Mouse (Mus musculus) liver, adult 2 months (tissue): Measurements from ENCODE around the gene Lcorl. TPM values are rescaled to one million over a fixed set of nuclear protein-coding genes. Genes with fewer than 3 reads are reported as not detected.
A peak's percentile ranks its signal among the peaks of the same experiment; 100 is the strongest.

Experiments
- DNase-seq: peaks from one replicate; pipeline ENCODE4 v3.0.0-alpha.2; 2011; ENCODE audit warnings: low read depth, low spot score; ENCODE audit errors: extremely low read depth
- H3K27ac ChIP-seq: fragments of 200-500 bp; replicated peaks from 2 replicates; pipeline ENCODE4 v1.5.1; 2012; ENCODE audit warnings: low read depth, mild to moderate bottlenecking, control low read depth, inconsistent platforms, low read length; ENCODE audit not compliant: insufficient read depth
- H3K27me3 ChIP-seq: fragments of 200-500 bp; 2 replicates; pipeline ENCODE4 v1.6.1; 2012; ENCODE audit warnings: mild to moderate bottlenecking, moderate library complexity, low read length, inconsistent platforms; ENCODE audit not compliant: control insufficient read depth, insufficient read depth
- H3K36me3 ChIP-seq: fragments of 200-500 bp; 2 replicates; pipeline ENCODE4 v1.6.1; 2012; ENCODE audit warnings: low read length, inconsistent platforms; ENCODE audit not compliant: control insufficient read depth, insufficient read depth
- H3K4me1 ChIP-seq: fragments of 200-500 bp; 2 replicates; pipeline ENCODE4 v1.6.1; 2011; ENCODE audit warnings: low read length; ENCODE audit not compliant: control insufficient read depth, insufficient read depth
- H3K4me3 ChIP-seq: fragments of 200-500 bp; 2 replicates; pipeline ENCODE4 v1.5.1; 2011; ENCODE audit warnings: low read depth, mild to moderate bottlenecking, control low read depth, low read length, moderate library complexity; ENCODE audit not compliant: insufficient read depth
- H3K79me2 ChIP-seq: fragments of 200-500 bp; 2 replicates; pipeline ENCODE4 v1.6.1; 2012; ENCODE audit warnings: inconsistent platforms, mild to moderate bottlenecking, low read length, moderate library complexity; ENCODE audit not compliant: control insufficient read depth, insufficient read depth
- H3K9ac ChIP-seq: fragments of 200-500 bp; 2 replicates; pipeline ENCODE4 v1.6.1; 2012; ENCODE audit warnings: low read depth, mild to moderate bottlenecking, control low read depth, inconsistent platforms, low read length
- CTCF ChIP-seq: fragments of 200-500 bp; IDR thresholded peaks from 2 replicates; pipeline ENCODE4 v1.5.1; 2011; ENCODE audit warnings: low read depth, low read length, control low read depth
- POLR2A ChIP-seq: fragments of 200-500 bp; IDR thresholded peaks from 2 replicates; pipeline ENCODE4 v1.6.1; 2011; ENCODE audit warnings: low read length, control low read depth; ENCODE audit not compliant: insufficient read depth; ENCODE audit errors: extremely low read depth
- WGBS: fragments of 180-500 bp; shearing (Covaris S2); methylation state at CpG from one replicate; pipeline ENCODE4 v1.1.7; 2018; 5-methylcytosine and 5-hydroxymethylcytosine counted together
- polyA plus RNA-seq: library from polyadenylated mRNA; depleted of rRNA; stranded (reverse); fragments of >200 nt; gene quantifications from 2 replicates; pipeline ENCODE4 v1.2.3, GENCODE M21; 2012
- total RNA-seq: library from RNA; depleted of rRNA; stranded (reverse); fragments of >200 nt; gene quantifications from 2 replicates; pipeline ENCODE4 v1.2.3, GENCODE M21; 2014

Lcorl gene
- total and polyA plus RNA-seq, 2 experiments: 4.3 to 11.5 TPM

GRCm38 (mm10) chr5:45855526-45856302 lies 1.7 kb downstream of the Lcorl start:
- peak; percentile 67 for TF ChIP-seq CTCF
- TF ChIP-seq POLR2A: no peak
- Histone ChIP-seq H3K79me2 (no peaks in the 10 kb centered on the region; the same call in 1 of the 2 replicates), H3K4me3 (peak overlapping the region; percentile 87), H3K27me3 (no peaks in the 10 kb centered on the region), H3K4me1 (peaks cover 2% of the 10 kb centered on the region; the same call in 1 of the 2 replicates), H3K27ac (no peak overlapping the region; the same call in 1 of the 2 replicates), H3K9ac (peak overlapping the region; percentile 54), H3K36me3 (no peaks in the 10 kb centered on the region)
- peak; percentile 60 for DNase-seq
- WGBS: 13% methylated on average over 21 of the region's 21 CpGs

GRCm38 (mm10) chr5:45844723-45845122 lies 12.7 kb downstream of the Lcorl start:
- Histone ChIP-seq H3K36me3 (no peaks in the 10 kb centered on the region), H3K79me2 (peaks cover 4% of the 10 kb centered on the region; the same call in 1 of the 2 replicates), H3K27me3 (no peaks in the 10 kb centered on the region), H3K9ac (no peak overlapping the region), H3K4me3 (no peak overlapping the region), H3K27ac (no peak overlapping the region), H3K4me1 (peaks cover 6% of the 10 kb centered on the region; the same call in 1 of the 2 replicates)
- DNase-seq: peak; percentile 24
- 66% methylated on average over 6 of the region's 6 CpGs for WGBS
- TF ChIP-seq CTCF (no peak), POLR2A (no peak)

DNA sequence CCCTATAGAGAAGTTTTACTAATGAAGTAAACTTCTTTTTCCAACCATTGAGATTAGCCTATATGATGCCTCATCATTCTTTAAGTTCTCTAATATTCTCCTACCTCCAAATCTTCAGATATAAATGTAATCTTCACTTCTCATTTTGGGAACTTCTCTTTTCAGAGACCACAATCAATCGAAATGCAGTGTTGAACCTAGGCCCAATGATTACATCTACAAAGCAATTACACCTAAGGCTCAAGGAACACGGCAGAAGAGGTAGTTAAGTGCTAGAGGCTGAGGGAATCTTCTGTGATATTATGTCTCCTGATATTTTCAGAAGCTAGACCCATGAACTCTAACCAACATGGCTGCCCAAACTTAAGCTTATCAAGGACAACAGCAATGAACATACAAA lies 22.3 kb downstream of the Lcorl start:
- H3K9ac ChIP-seq: no peak overlapping the region
- TF ChIP-seq CTCF (no peak), POLR2A (no peak)
- no peaks in the 10 kb centered on the region for H3K4me1 ChIP-seq
- no peak for DNase-seq
- H3K36me3 ChIP-seq: no peaks in the 10 kb centered on the region; the same call in 1 of the 2 replicates
- no peak overlapping the region for H3K27ac ChIP-seq
- no peak overlapping the region for H3K4me3 ChIP-seq
- 91% methylated on average over 2 of the region's 2 CpGs for WGBS
- peaks cover 18% of the 10 kb centered on the region; the same call in 1 of the 2 replicates for H3K79me2 ChIP-seq
- no peaks in the 10 kb centered on the region for H3K27me3 ChIP-seq

- 98% methylated on average over 4 of the region's 4 CpGs for WGBS
- TF ChIP-seq POLR2A (no peak), CTCF (no peak)
- no peaks in the 10 kb centered on the region for H3K27me3 ChIP-seq
Observed at GRCm38 (mm10) chr5:45811527-45811926, 45.9 kb downstream of the Lcorl start.

DNA sequence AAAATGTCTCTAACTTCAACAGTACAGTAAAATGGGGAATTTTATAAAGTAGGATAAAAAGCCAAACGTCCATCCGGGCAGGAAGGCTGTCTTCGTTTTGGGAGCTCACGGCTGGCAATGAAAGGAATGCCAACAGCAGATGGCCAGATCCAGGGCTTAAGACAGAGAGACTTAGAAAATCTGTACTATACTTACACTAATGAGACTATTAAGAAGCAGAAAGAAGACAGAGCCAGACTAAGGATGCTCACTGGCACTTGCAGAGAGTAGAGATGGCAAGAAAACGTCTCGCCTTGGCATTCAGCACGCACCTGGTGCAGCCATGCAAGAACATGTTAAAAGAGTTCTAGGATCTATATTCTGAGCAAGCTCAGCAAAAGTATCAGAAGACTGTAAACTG lies 65.6 kb downstream of the Lcorl start:
- Histone ChIP-seq H3K4me3 (no peak overlapping the region), H3K27me3 (no peaks in the 10 kb centered on the region), H3K36me3 (no peaks in the 10 kb centered on the region; the same call in 1 of the 2 replicates), H3K27ac (no peak overlapping the region), H3K79me2 (peaks cover 2% of the 10 kb centered on the region; the same call in 1 of the 2 replicates), H3K4me1 (no peaks in the 10 kb centered on the region), H3K9ac (no peak overlapping the region)
- TF ChIP-seq CTCF (no peak), POLR2A (no peak)
- 93% methylated on average over 7 of the region's 7 CpGs for WGBS
- no peak for DNase-seq

More at GRCm38 (mm10) chr5:45811527-45811926, 45.9 kb downstream of the Lcorl start:
- H3K4me3 ChIP-seq: no peak overlapping the region
- H3K27ac ChIP-seq: no peak overlapping the region
- H3K9ac ChIP-seq: no peak overlapping the region
- no peak for DNase-seq
- no peaks in the 10 kb centered on the region for H3K4me1 ChIP-seq
- peaks cover 6% of the 10 kb centered on the region; the same call in 1 of the 2 replicates for H3K79me2 ChIP-seq
- no peaks in the 10 kb centered on the region for H3K36me3 ChIP-seq

DNA sequence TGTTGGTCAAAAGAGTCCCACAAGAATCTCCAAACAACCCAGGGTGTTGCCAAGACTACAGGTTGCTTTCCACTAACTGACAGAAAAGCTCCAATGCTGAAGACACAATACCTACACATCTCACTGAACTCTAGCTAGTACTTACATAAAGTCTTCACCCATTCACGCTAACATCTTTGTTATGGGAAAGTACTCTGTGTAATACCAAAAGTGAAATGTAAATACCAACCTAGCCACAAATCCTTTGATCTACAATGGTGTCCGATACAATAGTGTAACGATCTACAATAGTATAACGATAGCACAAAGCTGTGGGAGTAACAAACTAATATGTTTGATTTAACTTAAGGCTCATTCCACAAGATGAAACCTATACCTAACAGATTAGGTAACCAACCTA lies 67.2 kb downstream of the Lcorl start:
- H3K9ac ChIP-seq: no peak overlapping the region
- no peak for DNase-seq
- WGBS: 97% methylated on average over 4 of the region's 4 CpGs
- TF ChIP-seq CTCF (no peak), POLR2A (no peak)
- no peaks in the 10 kb centered on the region for H3K27me3 ChIP-seq
- H3K27ac ChIP-seq: no peak overlapping the region
- H3K79me2 ChIP-seq: peaks cover 2% of the 10 kb centered on the region; the same call in 1 of the 2 replicates
- H3K36me3 ChIP-seq: no peaks in the 10 kb centered on the region; the same call in 1 of the 2 replicates
- no peaks in the 10 kb centered on the region for H3K4me1 ChIP-seq
- no peak overlapping the region for H3K4me3 ChIP-seq
